Mouse (Mus musculus): Measurements from ENCODE around the gene H2al1n. TPM values are rescaled to one million over a fixed set of nuclear protein-coding genes. Genes with fewer than 3 reads are reported as not detected.

Gene H2al1n
- not detected for total RNA-seq (2023)

GRCm38 (mm10) chrX:14210848-14211247, at the start of gene H2al1n:
TSS of gene H2al1n (plus strand) at chrX:14211148.

Measured in CD4-positive naive resting alpha-beta T cell, adult 57 days (primary cell).